In the genomic region with DNA sequence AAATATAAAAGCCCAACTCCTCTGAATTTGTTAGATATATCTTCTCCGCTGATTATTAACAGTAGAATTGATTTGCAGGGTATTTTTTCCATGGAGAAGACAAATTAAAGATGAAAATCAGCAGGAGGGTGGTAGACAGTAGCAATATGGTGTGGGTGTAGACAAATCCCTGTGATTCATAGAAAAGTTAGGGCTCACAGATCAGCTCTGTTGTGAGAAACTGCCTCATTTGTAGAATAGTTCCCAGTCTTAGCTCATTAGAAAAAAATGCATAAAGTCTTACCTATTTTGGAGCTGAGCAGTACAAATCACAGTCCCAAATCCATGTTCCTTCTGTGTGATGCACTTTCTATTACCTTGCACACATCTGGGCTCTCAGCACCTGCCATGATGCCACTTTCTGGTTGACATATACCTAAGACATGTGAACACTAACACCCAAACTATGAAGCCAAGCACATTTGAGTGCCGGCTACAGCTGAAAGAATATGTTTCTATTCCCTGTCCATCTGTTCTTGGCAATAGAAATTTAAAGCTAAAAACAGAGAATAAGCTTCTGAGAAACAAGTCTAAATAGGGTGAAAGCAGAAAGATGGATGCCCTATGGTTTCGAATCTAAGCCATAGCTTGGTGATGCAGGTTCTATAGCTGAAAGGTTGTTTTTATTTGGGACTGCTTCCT, we compare ENCODE assay signal across 13 mouse cellular contexts.
"Had no signal": no experiment of that assay in that cellular context is flagged by ENCODE, and none has a peak within 500 bp of the region (broad histone marks: within the 10 kb centered on the region; RNA-seq: fewer than 3 reads in every experiment).

No protein-coding gene starts in this region.

- H3K4me1 ChIP-seq: kidney, embryonic 15.5 days; limb, embryonic 10.5 days; liver, embryonic 15.5 days had no signal

- ATAC-seq: intestine, embryonic 16.5 days; lung, postnatal 0 days; midbrain, embryonic 13.5 days had no signal

- H3K4me3 ChIP-seq: kidney, embryonic 15.5 days; limb, embryonic 10.5 days; liver, embryonic 15.5 days; midbrain, embryonic 13.5 days had no signal

- DNase-seq: kidney, adult 2 months; kidney, postnatal 14 days; lung, adult 2 months; lung, postnatal 36 days; thymus, adult 18-20 months; thymus, postnatal 14 days had no signal

- H3K27ac ChIP-seq: kidney, embryonic 15.5 days; limb, embryonic 10.5 days; liver, embryonic 15.5 days; midbrain, embryonic 13.5 days; stomach, postnatal 0 days had no signal
